In genomic region chr4:124135165-124135470, GRCm38 (mm10) we compare ENCODE assay signal across 9 mouse cellular contexts.
DNase-seq lines count a peak whose midpoint lies in the region; ATAC-seq lines count a peak whose summit lies in the region.
"Had no signal": no experiment of that assay in that cellular context is flagged by ENCODE, and none has a peak within 500 bp of the region (broad histone marks: within the 10 kb centered on the region; RNA-seq: fewer than 3 reads in every experiment).

No protein-coding gene starts in this region.

- peak; percentile 42 for DNase-seq in kidney, adult 18-20 months
- DNase-seq in embryonic facial prominence, embryonic 14.5 days (ENCODE audit: low spot score), result peak; percentile 33
- no peak for DNase-seq in liver
- DNase-seq in thymus, postnatal 10 days (ENCODE audit: low spot score in 2 of 2), result no peak
- DNase-seq in gastrocnemius, adult 18-20 months (ENCODE audit: low spot score), result no peak

- peaks cover 19% of the 10 kb centered on the region for H3K4me1 ChIP-seq in kidney, embryonic 16.5 days (ENCODE audit: insufficient read depth, low read length)
- H3K4me1 ChIP-seq in embryonic facial prominence, embryonic 14.5 days (ENCODE audit: control insufficient read depth, insufficient read depth, low read length), result no peaks in the 10 kb centered on the region; the same call in 1 of the 2 replicates
- H3K4me1 ChIP-seq in intestine, embryonic 16.5 days (ENCODE audit: control insufficient read depth, insufficient read depth, low read length), result no peaks in the 10 kb centered on the region; the same call in 1 of the 2 replicates
- peaks cover 26% of the 10 kb centered on the region for H3K4me1 ChIP-seq in limb, embryonic 12.5 days (replicated peaks)

- no peak overlapping the region for H3K4me2 ChIP-seq in kidney, embryonic 16.5 days (replicated peaks; ENCODE audit: low read depth, low read length)
- no peak overlapping the region for H3K4me2 ChIP-seq in embryonic facial prominence, embryonic 14.5 days (ENCODE audit: low read depth, low read length)
- no peak overlapping the region for H3K4me2 ChIP-seq in intestine, embryonic 16.5 days (ENCODE audit: low read depth, low read length)
- peak overlapping the region; percentile 26; the same call in 1 of the 2 replicates for H3K4me2 ChIP-seq in limb, embryonic 12.5 days
- H3K4me2 ChIP-seq: limb, embryonic 15.5 days had no signal

- H3K4me3 ChIP-seq in kidney, embryonic 16.5 days (ENCODE audit: low read length), result no peak overlapping the region
- H3K4me3 ChIP-seq in embryonic facial prominence, embryonic 14.5 days (ENCODE audit: low read depth, low read length), result no peak overlapping the region
- H3K4me3 ChIP-seq in intestine, embryonic 16.5 days (ENCODE audit: low read length), result no peak overlapping the region
- no peak overlapping the region for H3K4me3 ChIP-seq in limb, embryonic 12.5 days (replicated peaks)
- H3K4me3 ChIP-seq: limb, embryonic 15.5 days had no signal

- no peak overlapping the region for H3K9ac ChIP-seq in kidney, embryonic 16.5 days (replicated peaks; ENCODE audit: low read length)
- no peak overlapping the region for H3K9ac ChIP-seq in embryonic facial prominence, embryonic 14.5 days (ENCODE audit: low read depth, low read length)
- no peak overlapping the region for H3K9ac ChIP-seq in intestine, embryonic 16.5 days (ENCODE audit: low read depth, low read length)
- H3K9ac ChIP-seq in limb, embryonic 12.5 days (replicated peaks), result no peak overlapping the region
- H3K9ac ChIP-seq: limb, embryonic 15.5 days had no signal

- no peaks in the 10 kb centered on the region for H3K9me3 ChIP-seq in kidney, embryonic 16.5 days (ENCODE audit: low read length)
- no peaks in the 10 kb centered on the region for H3K9me3 ChIP-seq in embryonic facial prominence, embryonic 14.5 days (ENCODE audit: control insufficient read depth, low read length)
- no peaks in the 10 kb centered on the region for H3K9me3 ChIP-seq in intestine, embryonic 16.5 days (ENCODE audit: control insufficient read depth, low read length)
- no peaks in the 10 kb centered on the region for H3K9me3 ChIP-seq in limb, embryonic 12.5 days
- H3K9me3 ChIP-seq: limb, embryonic 15.5 days had no signal

- peaks cover 6% of the 10 kb centered on the region; the same call in 1 of the 2 replicates for H3K27me3 ChIP-seq in kidney, embryonic 16.5 days (ENCODE audit: insufficient read depth, low read length)
- 0 out of 2 replicates have a peak, but pooled peaks cover 7% of the 10 kb centered on the region for H3K27me3 ChIP-seq in embryonic facial prominence, embryonic 14.5 days (replicated peaks; ENCODE audit: control insufficient read depth, insufficient read depth, low read length)
- H3K27me3 ChIP-seq in intestine, embryonic 16.5 days (replicated peaks; ENCODE audit: control insufficient read depth, insufficient read depth, low read length), result no peaks in the 10 kb centered on the region
- H3K27me3 ChIP-seq in limb, embryonic 12.5 days, result peaks cover 3% of the 10 kb centered on the region; the same call in 1 of the 2 replicates

- WGBS in kidney, embryonic 16.5 days, result 47% methylated on average over 6 of the region's 6 CpGs
- WGBS in embryonic facial prominence, embryonic 14.5 days, result 51% methylated on average over 6 of the region's 6 CpGs
- 41% methylated on average over 6 of the region's 6 CpGs for WGBS in intestine, embryonic 16.5 days
- WGBS in limb, embryonic 12.5 days, result 22% methylated on average over 6 of the region's 6 CpGs

- H3K27ac ChIP-seq in kidney, embryonic 16.5 days (ENCODE audit: low read length), result no peak overlapping the region
- no peak overlapping the region for H3K27ac ChIP-seq in embryonic facial prominence, embryonic 14.5 days (replicated peaks; ENCODE audit: low read depth, low read length)
- H3K27ac ChIP-seq in intestine, embryonic 16.5 days (ENCODE audit: low read length), result no peak overlapping the region
- H3K27ac ChIP-seq in limb, embryonic 12.5 days, result peak overlapping the region; percentile 82
- H3K27ac ChIP-seq: limb, embryonic 15.5 days had no signal

- no peaks in the 10 kb centered on the region for H3K36me3 ChIP-seq in kidney, embryonic 16.5 days (ENCODE audit: insufficient read depth, low read length)
- H3K36me3 ChIP-seq in embryonic facial prominence, embryonic 14.5 days (ENCODE audit: control insufficient read depth, insufficient read depth, low read length), result no peaks in the 10 kb centered on the region
- H3K36me3 ChIP-seq in intestine, embryonic 16.5 days (ENCODE audit: control insufficient read depth, insufficient read depth, low read length), result no peaks in the 10 kb centered on the region
- H3K36me3 ChIP-seq in limb, embryonic 12.5 days, result no peaks in the 10 kb centered on the region
- H3K36me3 ChIP-seq: limb, embryonic 15.5 days had no signal

- ATAC-seq in kidney, embryonic 16.5 days (ENCODE audit: low FRiP score, low TSS enrichment), result no peak
- ATAC-seq in embryonic facial prominence, embryonic 14.5 days (ENCODE audit: low read depth), result peak; percentile 44; the same call in 1 of the 2 replicates
- ATAC-seq in intestine, embryonic 16.5 days, result peak; percentile 55
- peak; percentile 61; the same call in 1 of the 2 replicates for ATAC-seq in limb, embryonic 12.5 days (ENCODE audit: insufficient number of reproducible peaks, insufficient read depth, low FRiP score, low TSS enrichment, low read depth)

Comparison
In these comparisons a context has a peak if more than half of its experiments do, and no peak if none do; other contexts are left out.
1. DNase-seq: peak in kidney, adult 18-20 months (single experiment) and embryonic facial prominence, embryonic 14.5 days (single experiment); none in liver (single experiment), thymus, postnatal 10 days (0 of 2) and gastrocnemius, adult 18-20 months (single experiment).